Mouse (Mus musculus) lung, postnatal 0 days (tissue): ENCODE results near the gene Rln3.

Source experiments
- CTCF ChIP-seq: IDR thresholded peaks from 2 replicates; pipeline ENCODE4 v1.5.1; 2016; ENCODE audit warnings: antibody characterized with exemption, mild to moderate bottlenecking
- EP300 ChIP-seq: IDR thresholded peaks from 2 replicates; pipeline ENCODE4 v1.6.1; 2016; ENCODE audit warnings: antibody characterized with exemption, mild to moderate bottlenecking, control low read depth

DNA sequence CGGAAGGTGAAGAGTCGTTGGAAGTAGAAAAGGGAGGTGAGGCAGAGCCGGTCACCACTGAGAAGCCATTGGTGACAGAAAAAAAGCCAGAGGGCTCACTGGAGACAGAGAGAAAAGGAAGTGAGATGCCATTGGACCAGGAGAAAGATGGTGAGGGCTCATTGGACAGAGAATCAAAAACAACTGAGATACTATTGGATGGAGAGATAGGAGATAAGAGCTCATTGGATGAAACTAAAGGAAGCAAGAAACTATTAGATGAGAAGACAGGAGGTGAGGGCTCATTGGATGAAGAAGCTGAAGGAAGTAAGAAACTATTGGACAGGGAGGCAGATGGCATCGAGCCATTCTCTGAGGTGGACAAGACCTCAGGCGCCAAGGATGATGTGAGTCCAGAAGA lies 15.5 kb downstream of the Rln3 start:
- TF ChIP-seq CTCF (no peak), EP300 (no peak)
